Mouse (Mus musculus) heart, adult 11 months (tissue): ENCODE results near the gene Egln1.

Experiments
- DNase-seq: peaks from one replicate; pipeline ENCODE4 v3.0.0; 2022

The Egln1 gene

GRCm38 (mm10) chr8:124949209-124950068 is at the start of gene Egln1:
TSS of gene Egln1 (minus strand) at chr8:124949324.
- DNase-seq: peak; percentile 99

GRCm38 (mm10) chr8:124995776-124996175 is 46.7 kb upstream of the Egln1 start:
- no peak for DNase-seq

DNA sequence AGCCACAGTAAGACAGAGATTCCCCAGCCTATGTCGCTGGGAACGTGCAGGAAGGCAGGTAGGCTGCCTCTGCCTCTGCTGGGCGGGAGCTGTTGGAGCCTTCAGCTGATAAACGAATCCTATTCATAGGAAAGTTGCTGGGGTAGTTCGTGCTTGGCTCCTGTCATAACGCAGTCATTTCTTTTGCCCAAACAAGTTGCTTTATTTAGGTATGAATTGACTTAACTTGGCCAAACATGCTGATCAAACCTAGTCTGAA is 42.5 kb upstream of the Egln1 start:
- DNase-seq: no peak

GRCm38 (mm10) chr8:124990923-124991667 is 42.0 kb upstream of the Egln1 start:
- DNase-seq: no peak

DNA sequence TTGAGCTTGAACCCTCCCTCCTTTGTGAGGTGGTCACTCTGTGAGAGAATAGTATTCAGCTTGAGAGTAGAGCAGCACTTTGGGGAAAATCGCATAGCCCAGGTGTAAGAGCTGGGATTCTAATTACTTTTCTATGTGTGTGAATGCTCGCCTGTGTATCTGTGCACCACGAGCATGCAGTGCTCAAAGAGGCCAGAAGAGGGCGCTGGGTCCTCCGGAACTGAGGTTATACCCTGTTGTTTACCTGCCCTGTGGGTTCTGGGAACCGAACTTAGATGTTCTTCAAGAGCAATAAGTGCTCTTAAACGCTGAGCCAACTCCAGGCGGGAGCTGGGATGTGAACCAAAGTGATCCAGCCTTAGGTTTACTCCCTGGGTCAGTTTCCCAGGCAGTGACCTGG is 31.7 kb upstream of the Egln1 start:
- no peak for DNase-seq

GRCm38 (mm10) chr8:124980036-124980435 is 30.9 kb upstream of the Egln1 start:
- no peak for DNase-seq

GRCm38 (mm10) chr8:124978026-124978425 is 28.9 kb upstream of the Egln1 start:
- no peak for DNase-seq

GRCm38 (mm10) chr8:124976211-124976610 is 27.1 kb upstream of the Egln1 start:
- no peak for DNase-seq

- no peak for DNase-seq
Observed at GRCm38 (mm10) chr8:124974254-124974653, 25.1 kb upstream of the Egln1 start.

DNA sequence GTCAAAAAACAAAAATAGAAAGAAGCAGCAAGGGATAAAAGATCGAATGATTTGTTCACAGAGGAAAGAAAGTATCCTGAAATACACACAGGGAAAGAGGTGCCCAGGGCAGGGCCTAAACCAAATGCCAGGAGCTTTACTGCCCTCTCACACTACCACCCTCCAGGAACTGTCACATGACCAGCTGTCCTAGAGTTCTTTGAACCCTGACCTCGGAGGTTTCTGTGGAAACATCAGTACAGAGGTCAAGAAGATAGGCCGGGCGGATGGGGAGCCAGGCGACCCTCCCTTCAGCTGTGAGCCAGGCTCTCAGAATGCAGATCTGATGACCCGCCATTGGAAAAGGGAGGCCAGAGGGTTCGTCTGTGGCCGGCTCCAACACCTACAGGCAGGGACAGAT is 24.1 kb upstream of the Egln1 start:
- DNase-seq: no peak

GRCm38 (mm10) chr8:124970312-124970933 is 21.3 kb upstream of the Egln1 start:
- DNase-seq: no peak

GRCm38 (mm10) chr8:124964966-124965365 is 15.8 kb upstream of the Egln1 start:
- no peak for DNase-seq

DNA sequence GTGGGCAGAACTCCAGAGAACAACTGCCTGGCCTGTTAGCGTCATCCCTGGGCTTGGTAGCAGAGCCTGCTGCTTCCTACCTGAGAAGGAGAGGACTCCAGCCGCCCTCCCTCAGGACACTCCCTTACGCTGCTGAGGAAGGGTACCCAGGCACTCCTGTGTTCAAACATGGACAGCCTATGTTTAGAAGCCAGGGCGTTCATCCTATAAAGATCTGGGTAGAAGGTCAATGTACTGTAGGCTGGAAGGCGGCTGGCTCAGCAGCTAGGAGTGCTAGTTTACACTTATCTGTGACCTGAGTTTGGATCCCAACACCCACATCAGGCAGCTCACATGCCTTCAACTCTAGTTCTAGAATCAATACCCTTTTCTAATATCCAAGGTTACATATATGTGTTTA is 14.1 kb upstream of the Egln1 start:
- DNase-seq: no peak

DNA sequence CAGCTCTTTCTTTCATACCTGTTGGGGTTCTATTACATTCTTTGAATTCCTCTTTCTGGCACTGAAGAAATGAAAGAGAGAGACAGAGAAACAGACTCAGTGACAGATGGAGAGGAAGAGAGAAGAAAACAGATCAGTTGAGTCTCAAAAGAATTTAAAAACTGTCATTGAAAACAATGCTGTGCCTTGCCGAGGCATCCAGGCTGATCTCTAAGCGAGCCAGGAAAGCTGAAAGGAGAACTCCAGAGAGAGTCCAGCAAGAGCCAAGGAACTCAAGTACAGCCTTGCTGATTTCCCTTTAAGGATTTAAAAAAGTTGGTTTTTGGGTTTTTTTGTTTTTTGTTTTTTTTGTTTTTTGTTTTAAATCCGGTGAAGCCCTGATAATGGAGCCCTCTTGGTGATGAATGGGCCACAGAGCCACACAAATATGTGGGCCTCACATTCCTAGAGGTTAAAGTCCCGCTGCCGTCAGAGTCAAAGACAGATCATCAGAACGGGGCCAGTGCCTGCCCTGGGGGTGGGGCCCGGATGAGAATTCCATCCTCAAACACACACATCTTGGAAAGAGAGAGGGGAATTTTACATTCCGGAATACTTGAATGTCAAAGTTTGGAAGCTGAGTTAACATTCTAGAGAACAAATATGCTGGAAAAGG is 11.2 kb upstream of the Egln1 start:
- DNase-seq: no peak

- no peak for DNase-seq
Observed at GRCm38 (mm10) chr8:124959462-124960225, 10.5 kb upstream of the Egln1 start.

GRCm38 (mm10) chr8:124954572-124955082 is 5.5 kb upstream of the Egln1 start:
- DNase-seq: no peak

DNA sequence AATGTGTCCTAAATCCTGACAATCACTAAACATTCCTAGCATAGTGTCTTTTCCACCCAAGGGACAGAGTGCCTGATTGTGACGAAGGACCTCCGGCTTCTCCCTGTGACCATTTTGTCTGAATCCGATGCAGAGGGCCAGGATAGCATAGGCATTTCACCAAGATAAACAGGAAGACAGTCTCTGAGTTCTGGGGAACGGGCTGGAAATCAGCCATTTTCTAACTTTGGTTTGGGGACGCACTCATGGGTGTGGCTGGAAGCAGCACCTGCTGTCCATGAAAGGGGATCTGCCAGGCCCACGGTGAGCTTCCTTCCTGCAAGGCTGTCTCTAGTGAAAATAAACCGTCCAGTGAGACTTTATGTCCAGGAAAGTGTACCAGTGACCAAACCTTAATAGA is 4.1 kb upstream of the Egln1 start:
- peak; percentile 98 for DNase-seq

- DNase-seq: no peak
Observed at GRCm38 (mm10) chr8:124950865-124951264, 1.7 kb upstream of the Egln1 start.

- no peak for DNase-seq
Observed at GRCm38 (mm10) chr8:124950069-124950456, 939 bp upstream of the Egln1 start.

DNA sequence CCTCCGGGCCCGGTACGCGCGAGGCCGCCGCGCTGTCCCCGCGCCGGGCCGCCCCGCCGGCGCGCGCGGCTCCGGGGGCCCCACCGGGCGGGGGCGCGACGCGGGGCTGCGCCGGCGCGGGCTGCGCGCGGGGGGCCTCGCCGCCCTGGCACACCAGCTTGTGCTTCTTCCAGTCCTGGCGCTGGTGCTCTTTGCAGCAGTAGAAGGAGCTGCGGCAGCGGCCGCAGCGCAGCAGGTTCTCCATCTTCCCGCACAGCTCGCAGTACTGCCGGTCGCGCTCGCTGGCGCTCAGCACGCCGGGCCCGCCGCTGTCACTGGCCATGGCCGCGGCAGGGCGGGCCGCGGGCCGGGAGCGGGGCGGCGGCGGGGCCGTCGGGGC is 402 bp downstream of the Egln1 start:
- no peak for DNase-seq

DNA sequence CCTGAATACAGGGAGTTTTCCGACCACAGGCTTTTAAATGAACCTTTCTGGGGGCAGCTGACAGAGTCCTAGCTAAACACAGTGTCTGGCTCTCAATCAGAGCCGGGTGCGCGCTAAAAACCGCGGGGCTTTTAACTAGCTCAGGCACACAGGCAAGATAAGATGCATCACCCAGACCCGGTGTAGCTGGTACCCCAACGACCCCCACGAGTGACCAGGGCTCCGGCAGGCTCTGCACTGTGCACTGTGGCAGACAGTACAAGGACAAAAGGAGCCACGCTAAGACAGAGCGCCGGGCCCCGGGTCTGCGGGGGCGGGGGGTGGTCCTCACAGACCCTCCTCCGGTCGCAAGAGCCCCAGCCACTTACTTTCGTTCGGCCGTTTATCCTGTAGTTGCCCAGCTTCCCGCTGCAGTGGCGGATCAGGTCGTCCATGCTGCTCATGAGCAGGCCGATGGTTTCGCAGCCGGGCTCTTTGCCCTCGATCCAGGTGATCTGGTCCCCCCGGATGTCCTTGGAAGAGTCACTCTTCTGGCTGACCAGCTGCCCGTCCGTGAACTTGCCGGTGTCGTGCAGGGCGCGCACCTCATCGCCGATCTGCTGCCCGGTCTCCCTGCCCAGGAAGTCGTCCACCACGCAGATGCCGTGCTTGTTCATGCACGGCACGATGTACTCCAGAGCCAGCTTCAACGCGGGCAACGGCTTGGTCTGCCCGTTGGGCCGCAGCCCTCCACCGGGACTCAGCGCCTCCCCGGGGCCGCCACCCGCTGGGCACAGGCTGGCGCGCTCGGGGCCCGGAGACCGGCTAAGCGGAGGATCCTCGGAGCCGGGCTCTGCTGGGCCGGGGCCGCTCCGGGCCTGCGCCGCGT is 1.0 kb downstream of the Egln1 start:
- peak; percentile 96 for DNase-seq

DNA sequence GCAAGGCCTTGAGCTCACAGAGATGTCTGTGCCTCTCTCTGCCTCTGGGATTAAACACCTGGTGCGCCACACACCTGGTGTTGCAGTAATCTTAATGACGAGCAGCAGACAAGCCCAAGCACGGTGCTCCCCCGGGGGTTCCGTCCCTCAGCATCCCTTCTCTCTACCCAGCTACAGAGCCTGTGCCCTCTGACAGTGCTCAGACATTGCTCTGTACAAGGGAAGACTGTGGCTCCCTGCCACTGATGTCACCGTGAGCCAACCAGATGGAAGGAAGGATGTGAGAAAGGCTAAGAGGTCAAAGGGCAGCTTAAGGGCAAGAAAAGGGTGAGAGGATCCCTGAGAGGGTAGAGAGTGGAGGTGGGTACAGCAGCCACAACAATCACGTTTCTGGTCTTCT is 4.7 kb downstream of the Egln1 start:
- peak; percentile 91 for DNase-seq
